Mouse (Mus musculus) cortical plate, adult 2 months (tissue): ENCODE measurements at regions not wholly inside any gene's neighbourhood (a gene's known extent, or its start where the extent isn't known, plus 50 kb on each side); places are given as distances from the start of the nearest gene placed in this dataset.

Experiments used
- CTCF ChIP-seq: fragments of 200-500 bp; IDR thresholded peaks from 2 replicates; pipeline ENCODE4 v1.5.1; 2011; ENCODE audit warnings: mild to moderate bottlenecking, control low read depth, low read length; ENCODE audit not compliant: insufficient read depth; ENCODE audit errors: extremely low read depth
- POLR2A ChIP-seq: fragments of 200-500 bp; IDR thresholded peaks from 2 replicates; pipeline ENCODE4 v1.6.1; 2011; ENCODE audit warnings: mild to moderate bottlenecking, low read length, control low read depth; ENCODE audit not compliant: insufficient read depth; ENCODE audit errors: extremely low read depth

DNA sequence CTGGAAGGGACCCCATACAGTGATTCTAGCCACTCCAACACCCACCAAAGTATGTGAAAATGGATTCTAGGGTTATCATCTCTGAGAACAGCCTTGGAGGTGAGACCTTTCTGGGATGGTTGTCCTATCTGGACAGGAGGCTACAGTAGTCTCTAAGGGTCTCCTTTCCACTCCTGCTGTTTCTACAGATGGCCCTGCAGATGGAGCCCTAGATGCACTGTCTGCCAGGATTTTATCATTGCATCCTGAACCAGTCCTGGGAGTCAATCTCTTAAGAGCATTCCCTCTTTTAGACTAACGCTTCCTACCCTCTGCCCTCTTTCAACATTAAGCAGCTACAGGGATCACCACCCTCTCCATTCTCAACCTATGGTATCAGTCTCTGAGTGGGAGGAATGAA lies 223.0 kb downstream of the Plekhb2 start:
- TF ChIP-seq CTCF (no peak), POLR2A (no peak)
